Mouse (Mus musculus) spleen, adult 18-20 months (tissue): ENCODE measurements around the gene Dlg2.

Experiments
- DNase-seq, 2 experiments: peaks; one replicate each; pipeline ENCODE4 v3.0.0; 2022; ENCODE audit warnings: mixed read lengths in 2 of 2

The Dlg2 gene

GRCm38 (mm10) chr7:91456796-91457195 lies 980.3 kb downstream of the Dlg2 start:
- no peak for DNase-seq

- DNase-seq: peak in 1 of 2 experiments; percentile 8
These were observed 980.7 kb downstream of the Dlg2 start for GRCm38 (mm10) chr7:91457207-91457606.

GRCm38 (mm10) chr7:91461352-91461751 lies 984.9 kb downstream of the Dlg2 start:
- no peak for DNase-seq

GRCm38 (mm10) chr7:91463256-91463655 lies 986.8 kb downstream of the Dlg2 start:
- DNase-seq: no peak

GRCm38 (mm10) chr7:91467061-91467460 lies 990.6 kb downstream of the Dlg2 start:
- no peak for DNase-seq

- DNase-seq: no peak
These were observed 1002.7 kb downstream of the Dlg2 start for GRCm38 (mm10) chr7:91479145-91479544.

- no peak for DNase-seq
These were observed 1005.2 kb downstream of the Dlg2 start for GRCm38 (mm10) chr7:91481574-91482197.

GRCm38 (mm10) chr7:91493234-91493633 lies 1016.8 kb downstream of the Dlg2 start:
- DNase-seq: no peak

- no peak for DNase-seq
These were observed 1019.1 kb downstream of the Dlg2 start for GRCm38 (mm10) chr7:91495526-91495925.

- no peak for DNase-seq
These were observed 1034.6 kb downstream of the Dlg2 start for GRCm38 (mm10) chr7:91511119-91511518.

- DNase-seq: no peak
These were observed 1038.0 kb downstream of the Dlg2 start for GRCm38 (mm10) chr7:91514445-91514844.

- DNase-seq: no peak
These were observed 1039.8 kb downstream of the Dlg2 start for GRCm38 (mm10) chr7:91516225-91516624.

- DNase-seq: no peak
These were observed 1049.4 kb downstream of the Dlg2 start for GRCm38 (mm10) chr7:91525859-91526258.

- DNase-seq: no peak
These were observed 1066.3 kb downstream of the Dlg2 start for GRCm38 (mm10) chr7:91542597-91543285.

GRCm38 (mm10) chr7:91543286-91543650 lies 1066.8 kb downstream of the Dlg2 start:
- DNase-seq: no peak

GRCm38 (mm10) chr7:91544600-91544999 lies 1068.1 kb downstream of the Dlg2 start:
- DNase-seq: no peak

- DNase-seq: no peak
These were observed 1072.3 kb downstream of the Dlg2 start for GRCm38 (mm10) chr7:91548796-91549195.

- no peak for DNase-seq
These were observed 1081.1 kb downstream of the Dlg2 start for GRCm38 (mm10) chr7:91557582-91557981.

- no peak for DNase-seq
These were observed 1091.0 kb downstream of the Dlg2 start for GRCm38 (mm10) chr7:91567423-91567822.

- no peak for DNase-seq
These were observed 1094.5 kb downstream of the Dlg2 start for GRCm38 (mm10) chr7:91570969-91571368.

- DNase-seq: no peak
These were observed 1096.2 kb downstream of the Dlg2 start for GRCm38 (mm10) chr7:91572666-91573065.

- no peak for DNase-seq
These were observed 1096.8 kb downstream of the Dlg2 start for GRCm38 (mm10) chr7:91573321-91573720.

GRCm38 (mm10) chr7:91576216-91576615 lies 1099.7 kb downstream of the Dlg2 start:
- DNase-seq: no peak

- no peak for DNase-seq
These were observed 1105.7 kb downstream of the Dlg2 start for GRCm38 (mm10) chr7:91582203-91582602.

GRCm38 (mm10) chr7:91583566-91583965 lies 1107.1 kb downstream of the Dlg2 start:
- DNase-seq: no peak
